Mouse (Mus musculus): ENCODE data around the gene Bach1. TPM values are rescaled to one million over a fixed set of nuclear protein-coding genes. Genes with fewer than 3 reads are reported as not detected.

Bach1 gene
- 64.5 TPM for polyA plus RNA-seq (2014; fragmentation: Illumina TruSeq; extraction: RNeasy Lipid Tissue Mini Kit (QIAGEN cat#74804); ENCODE audit: low read depth, low replicate concordance)

GRCm38 (mm10) chr16:87698692-87699305 is at the start of gene Bach1:
Bach1 (plus strand) TSS chr16:87698945.

Other genes with a start within 250 kb of the Bach1 start
- 166 TPM for gene Usp16, start 244.2 kb upstream of the Bach1 start, polyA plus RNA-seq (2014; fragmentation: Illumina TruSeq; extraction: RNeasy Lipid Tissue Mini Kit (QIAGEN cat#74804); ENCODE audit: low read depth, low replicate concordance)
- 296 TPM for gene Cct8, start 203.1 kb upstream of the Bach1 start, polyA plus RNA-seq (2014; fragmentation: Illumina TruSeq; extraction: RNeasy Lipid Tissue Mini Kit (QIAGEN cat#74804); ENCODE audit: low read depth, low replicate concordance)
- 1.7 TPM for gene Map3k7cl, start 145.6 kb upstream of the Bach1 start, polyA plus RNA-seq (2014; fragmentation: Illumina TruSeq; extraction: RNeasy Lipid Tissue Mini Kit (QIAGEN cat#74804); ENCODE audit: low read depth, low replicate concordance)